Mouse (Mus musculus): ENCODE data around the gene Mxi1. TPM values are rescaled to one million over a fixed set of nuclear protein-coding genes. Genes with fewer than 3 reads are reported as not detected.
A peak's percentile ranks its signal among the peaks of the same experiment; 100 is the strongest.

Mxi1 gene
- polyA plus RNA-seq, 1 experiment = 28.5 TPM

GRCm38 (mm10) chr19:53413617-53414380 lies 103.5 kb downstream of the Mxi1 start:
- WGBS = 46% methylated on average over 15 of the region's 15 CpGs
- DNase-seq (ENCODE audit: low read depth, low spot score) = no peak

- no peak for DNase-seq (ENCODE audit: low read depth, low spot score)
Measured at GRCm38 (mm10) chr19:53414650-53415049, 104.3 kb downstream of the Mxi1 start.

GRCm38 (mm10) chr19:53415198-53415597 lies 104.9 kb downstream of the Mxi1 start:
- 89% methylated on average over 17 of the region's 17 CpGs for WGBS

More at GRCm38 (mm10) chr19:53414650-53415049, 104.3 kb downstream of the Mxi1 start:
- WGBS = 79% methylated on average over 11 of the region's 11 CpGs

GRCm38 (mm10) chr19:53419834-53420233 lies 109.5 kb downstream of the Mxi1 start:
- 46% methylated on average over 5 of the region's 5 CpGs for WGBS

More at GRCm38 (mm10) chr19:53415198-53415597, 104.9 kb downstream of the Mxi1 start:
- DNase-seq (ENCODE audit: low read depth, low spot score) = no peak

GRCm38 (mm10) chr19:53420924-53421582 lies 110.7 kb downstream of the Mxi1 start:
- WGBS = 1% methylated on average over 19 of the region's 19 CpGs
- DNase-seq (ENCODE audit: low read depth, low spot score) = peak; percentile 73

More at GRCm38 (mm10) chr19:53419834-53420233, 109.5 kb downstream of the Mxi1 start:
- DNase-seq (ENCODE audit: low read depth, low spot score) = peak; percentile 62

GRCm38 (mm10) chr19:53421583-53422188 lies 111.4 kb downstream of the Mxi1 start:
- WGBS = 6% methylated on average over 6 of the region's 6 CpGs

GRCm38 (mm10) chr19:53422358-53423308 lies 112.3 kb downstream of the Mxi1 start:
- no peak for DNase-seq (ENCODE audit: low read depth, low spot score)
- 56% methylated on average over 18 of the region's 18 CpGs for WGBS

More at GRCm38 (mm10) chr19:53421583-53422188, 111.4 kb downstream of the Mxi1 start:
- no peak for DNase-seq (ENCODE audit: low read depth, low spot score)

GRCm38 (mm10) chr19:53423341-53423753 lies 113.0 kb downstream of the Mxi1 start:
- WGBS = 32% methylated on average over 19 of the region's 19 CpGs
- DNase-seq (ENCODE audit: low read depth, low spot score) = no peak

GRCm38 (mm10) chr19:53423816-53424465 lies 113.6 kb downstream of the Mxi1 start:
- WGBS = 67% methylated on average over 17 of the region's 17 CpGs
- no peak for DNase-seq (ENCODE audit: low read depth, low spot score)

GRCm38 (mm10) chr19:53424629-53425028 lies 114.3 kb downstream of the Mxi1 start:
- 54% methylated on average over 18 of the region's 18 CpGs for WGBS
- no peak for DNase-seq (ENCODE audit: low read depth, low spot score)

Other genes starting within 250 kb of the Mxi1 start
- 28.0 and 44.9 TPM in 2 replicates for gene Add3, start 170.1 kb upstream of the Mxi1 start, polyA plus RNA-seq (2012; rRNA removed)
- not detected in 2 replicates for gene Gm10197, start 61.2 kb downstream of the Mxi1 start, polyA plus RNA-seq (2012; rRNA removed)
- 7.3 and 7.4 TPM in 2 replicates for gene Smndc1, start 80.1 kb downstream of the Mxi1 start, polyA plus RNA-seq (2012; rRNA removed)
- gene Dusp5, start 218.6 kb downstream of the Mxi1 start, polyA plus RNA-seq (2012; rRNA removed) = 7.1 and 10.9 TPM in 2 replicates